Mouse (Mus musculus): ENCODE data around the gene Mrps31. TPM values are rescaled to one million over a fixed set of nuclear protein-coding genes. Genes with fewer than 3 reads are reported as not detected.

Mrps31 gene
- 7.6 and 8.0 TPM in 2 replicates for polyA plus RNA-seq (2012; rRNA removed)

GRCm38 (mm10) chr8:22411282-22411702 is at the start of gene Mrps31:
Gene Mrps31 (plus strand): TSS chr8:22411361.
- Histone ChIP-seq H3K4me3 (ENCODE audit: control insufficient read depth, low read depth, low read length) (peak within 1 kb of the TSS; percentile 96), H3K27ac (ENCODE audit: control insufficient read depth, insufficient read depth, low read depth, low read length) (peak within 1 kb of the TSS; percentile 86)
- TF ChIP-seq CTCF (IDR thresholded peaks at IDR 0.05; ENCODE audit: control insufficient read depth, insufficient read depth, insufficient replicate concordance, low read depth, low read length), result no peak
- peak; percentile 71 for TF ChIP-seq POLR2A (IDR thresholded peaks at IDR 0.05; ENCODE audit: control insufficient read depth, low read depth, low read length)

GRCm38 (mm10) chr8:22376311-22376710 is 34.9 kb upstream of the Mrps31 start:
- H3K4me3 ChIP-seq (ENCODE audit: control insufficient read depth, low read depth, low read length), result no peak overlapping the region
- no peaks in the 10 kb centered on the region for H3K4me1 ChIP-seq (ENCODE audit: control insufficient read depth, insufficient read depth, low read length)
- TF ChIP-seq CTCF (IDR thresholded peaks at IDR 0.05; ENCODE audit: control insufficient read depth, insufficient read depth, insufficient replicate concordance, low read depth, low read length) (no peak), POLR2A (IDR thresholded peaks at IDR 0.05; ENCODE audit: control insufficient read depth, low read depth, low read length) (no peak)
- H3K36me3 ChIP-seq (ENCODE audit: control insufficient read depth, insufficient read depth, low read length), result no peaks in the 10 kb centered on the region
- no peaks in the 10 kb centered on the region for H3K27me3 ChIP-seq (ENCODE audit: control insufficient read depth, insufficient read depth, low read length)
- no peak overlapping the region for H3K27ac ChIP-seq (ENCODE audit: control insufficient read depth, insufficient read depth, low read depth, low read length)

More at GRCm38 (mm10) chr8:22411282-22411702, at the start of gene Mrps31:
- H3K4me1 ChIP-seq (ENCODE audit: control insufficient read depth, insufficient read depth, low read length), result peaks cover 3% of the 10 kb centered on the region; the same call in 1 of the 2 replicates
- no peaks in the 10 kb centered on the region for H3K27me3 ChIP-seq (ENCODE audit: control insufficient read depth, insufficient read depth, low read length)
- no peaks in the 10 kb centered on the region for H3K36me3 ChIP-seq (ENCODE audit: control insufficient read depth, insufficient read depth, low read length)

GRCm38 (mm10) chr8:22376903-22377302 is 34.3 kb upstream of the Mrps31 start:
- Histone ChIP-seq H3K4me3 (ENCODE audit: control insufficient read depth, low read depth, low read length) (no peak overlapping the region), H3K36me3 (ENCODE audit: control insufficient read depth, insufficient read depth, low read length) (no peaks in the 10 kb centered on the region), H3K27me3 (ENCODE audit: control insufficient read depth, insufficient read depth, low read length) (no peaks in the 10 kb centered on the region), H3K27ac (ENCODE audit: control insufficient read depth, insufficient read depth, low read depth, low read length) (no peak overlapping the region), H3K4me1 (ENCODE audit: control insufficient read depth, insufficient read depth, low read length) (no peaks in the 10 kb centered on the region)
- TF ChIP-seq CTCF (IDR thresholded peaks at IDR 0.05; ENCODE audit: control insufficient read depth, insufficient read depth, insufficient replicate concordance, low read depth, low read length) (peak; percentile 30; the same call in 1 of the 2 replicates), POLR2A (IDR thresholded peaks at IDR 0.05; ENCODE audit: control insufficient read depth, low read depth, low read length) (no peak)

- Histone ChIP-seq H3K4me3 (ENCODE audit: control insufficient read depth, low read depth, low read length) (no peak overlapping the region), H3K27ac (ENCODE audit: control insufficient read depth, insufficient read depth, low read depth, low read length) (no peak overlapping the region), H3K4me1 (ENCODE audit: control insufficient read depth, insufficient read depth, low read length) (peaks cover 2% of the 10 kb centered on the region; the same call in 1 of the 2 replicates), H3K27me3 (ENCODE audit: control insufficient read depth, insufficient read depth, low read length) (no peaks in the 10 kb centered on the region), H3K36me3 (ENCODE audit: control insufficient read depth, insufficient read depth, low read length) (no peaks in the 10 kb centered on the region)
- TF ChIP-seq CTCF (IDR thresholded peaks at IDR 0.05; ENCODE audit: control insufficient read depth, insufficient read depth, insufficient replicate concordance, low read depth, low read length), result no peak
- TF ChIP-seq POLR2A (IDR thresholded peaks at IDR 0.05; ENCODE audit: control insufficient read depth, low read depth, low read length), result no peak
These were observed 30.2 kb upstream of the Mrps31 start for GRCm38 (mm10) chr8:22380934-22381333.

- no peak for TF ChIP-seq POLR2A (IDR thresholded peaks at IDR 0.05; ENCODE audit: control insufficient read depth, low read depth, low read length)
- TF ChIP-seq CTCF (IDR thresholded peaks at IDR 0.05; ENCODE audit: control insufficient read depth, insufficient read depth, insufficient replicate concordance, low read depth, low read length), result no peak
- Histone ChIP-seq H3K27ac (ENCODE audit: control insufficient read depth, insufficient read depth, low read depth, low read length) (no peak overlapping the region), H3K4me1 (ENCODE audit: control insufficient read depth, insufficient read depth, low read length) (peaks cover 2% of the 10 kb centered on the region; the same call in 1 of the 2 replicates), H3K27me3 (ENCODE audit: control insufficient read depth, insufficient read depth, low read length) (no peaks in the 10 kb centered on the region), H3K36me3 (ENCODE audit: control insufficient read depth, insufficient read depth, low read length) (no peaks in the 10 kb centered on the region), H3K4me3 (ENCODE audit: control insufficient read depth, low read depth, low read length) (no peak overlapping the region)
These were observed 28.2 kb upstream of the Mrps31 start for GRCm38 (mm10) chr8:22382824-22383595.

GRCm38 (mm10) chr8:22385158-22385557 is 26.0 kb upstream of the Mrps31 start:
- Histone ChIP-seq H3K36me3 (ENCODE audit: control insufficient read depth, insufficient read depth, low read length) (no peaks in the 10 kb centered on the region), H3K4me3 (ENCODE audit: control insufficient read depth, low read depth, low read length) (no peak overlapping the region), H3K4me1 (ENCODE audit: control insufficient read depth, insufficient read depth, low read length) (peaks cover 2% of the 10 kb centered on the region; the same call in 1 of the 2 replicates), H3K27ac (ENCODE audit: control insufficient read depth, insufficient read depth, low read depth, low read length) (no peak overlapping the region), H3K27me3 (ENCODE audit: control insufficient read depth, insufficient read depth, low read length) (no peaks in the 10 kb centered on the region)
- TF ChIP-seq CTCF (IDR thresholded peaks at IDR 0.05; ENCODE audit: control insufficient read depth, insufficient read depth, insufficient replicate concordance, low read depth, low read length) (no peak), POLR2A (IDR thresholded peaks at IDR 0.05; ENCODE audit: control insufficient read depth, low read depth, low read length) (no peak)

- TF ChIP-seq CTCF (IDR thresholded peaks at IDR 0.05; ENCODE audit: control insufficient read depth, insufficient read depth, insufficient replicate concordance, low read depth, low read length), result no peak
- TF ChIP-seq POLR2A (IDR thresholded peaks at IDR 0.05; ENCODE audit: control insufficient read depth, low read depth, low read length), result no peak
- Histone ChIP-seq H3K36me3 (ENCODE audit: control insufficient read depth, insufficient read depth, low read length) (no peaks in the 10 kb centered on the region), H3K4me3 (ENCODE audit: control insufficient read depth, low read depth, low read length) (no peak overlapping the region), H3K4me1 (ENCODE audit: control insufficient read depth, insufficient read depth, low read length) (no peaks in the 10 kb centered on the region), H3K27ac (ENCODE audit: control insufficient read depth, insufficient read depth, low read depth, low read length) (no peak overlapping the region), H3K27me3 (ENCODE audit: control insufficient read depth, insufficient read depth, low read length) (no peaks in the 10 kb centered on the region)
These were observed 21.3 kb upstream of the Mrps31 start for GRCm38 (mm10) chr8:22389874-22390273.

All from testis, adult 2 months (tissue).